Mouse (Mus musculus): ENCODE results near the gene Lrrc46. TPM values are rescaled to one million over a fixed set of nuclear protein-coding genes. Genes with fewer than 3 reads are reported as not detected.

The Lrrc46 gene
- total RNA-seq, 2 experiments from 2014 or later: not detected

DNA sequence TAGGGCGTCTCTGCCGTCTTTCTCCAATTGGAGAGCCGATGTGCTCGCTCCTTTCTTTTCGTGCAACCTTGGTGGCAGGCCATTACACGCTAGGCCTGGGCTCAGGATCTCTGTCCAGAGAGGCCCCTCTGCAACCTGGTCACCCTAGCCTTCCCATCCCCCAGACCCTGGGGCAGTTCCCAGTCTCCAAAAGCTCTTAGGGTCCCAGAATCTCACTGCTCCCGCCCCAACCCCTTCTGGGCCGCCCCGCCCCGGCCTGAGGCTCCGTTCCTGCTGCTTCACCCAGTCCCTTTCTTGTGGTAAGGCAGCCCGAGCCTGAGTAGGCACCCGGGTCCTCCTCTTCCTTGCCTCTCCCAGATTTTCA lies 21.9 kb downstream of the Lrrc46 start:
- intact Hi-C loops (cut with DNase I): no loop called here
- no peak for TF ChIP-seq CTCF (IDR thresholded peaks at IDR 0.05)
- no peak overlapping the region for H3K27ac ChIP-seq
- H3K4me3 ChIP-seq: no peak overlapping the region; the same call in 1 of the 2 replicates
- DNase-seq: no peak

DNA sequence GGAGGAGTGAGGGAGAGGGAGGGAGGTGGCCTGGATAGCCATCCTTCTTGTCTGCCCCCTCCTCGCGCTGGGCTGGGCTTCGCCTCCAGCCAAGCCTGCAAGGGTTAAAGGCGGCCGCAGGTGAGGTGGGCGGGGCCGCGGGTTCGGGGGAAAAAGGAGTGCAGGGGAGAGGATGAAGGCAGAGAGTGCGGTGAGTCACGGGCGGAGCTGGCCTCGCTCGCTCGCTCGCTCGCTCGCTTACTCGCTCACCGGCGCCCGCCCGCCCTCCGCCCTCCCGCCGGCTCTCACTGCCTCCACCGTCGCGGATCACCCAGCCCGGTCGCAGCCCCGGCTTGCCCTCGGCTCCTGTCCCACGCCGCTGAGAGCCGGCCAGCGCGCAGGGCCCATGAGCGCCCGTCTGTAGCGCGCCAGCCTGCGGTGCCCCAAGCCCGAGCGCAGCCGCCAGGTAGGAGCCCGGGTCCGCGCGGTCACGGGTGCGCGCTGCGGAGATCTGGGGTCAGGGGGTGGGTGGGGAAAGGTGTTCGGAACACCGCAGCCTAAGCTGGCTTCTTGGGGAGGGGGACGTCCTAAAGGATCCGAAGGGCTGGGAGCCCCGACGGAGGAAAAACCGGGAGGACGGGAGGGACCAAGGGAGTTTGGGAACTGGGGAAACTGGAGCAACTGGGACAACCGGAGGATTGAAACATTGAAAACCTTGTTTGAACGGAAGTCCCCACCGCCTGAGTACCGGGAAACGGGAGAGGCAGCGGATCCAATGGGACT lies 22.4 kb downstream of the Lrrc46 start:
- no peak for DNase-seq
- Histone ChIP-seq H3K27ac (no peak overlapping the region), H3K4me3 (peak overlapping the region; percentile 52)
- intact Hi-C loops (cut with DNase I): no loop called here
- TF ChIP-seq CTCF (IDR thresholded peaks at IDR 0.05): no peak

DNA sequence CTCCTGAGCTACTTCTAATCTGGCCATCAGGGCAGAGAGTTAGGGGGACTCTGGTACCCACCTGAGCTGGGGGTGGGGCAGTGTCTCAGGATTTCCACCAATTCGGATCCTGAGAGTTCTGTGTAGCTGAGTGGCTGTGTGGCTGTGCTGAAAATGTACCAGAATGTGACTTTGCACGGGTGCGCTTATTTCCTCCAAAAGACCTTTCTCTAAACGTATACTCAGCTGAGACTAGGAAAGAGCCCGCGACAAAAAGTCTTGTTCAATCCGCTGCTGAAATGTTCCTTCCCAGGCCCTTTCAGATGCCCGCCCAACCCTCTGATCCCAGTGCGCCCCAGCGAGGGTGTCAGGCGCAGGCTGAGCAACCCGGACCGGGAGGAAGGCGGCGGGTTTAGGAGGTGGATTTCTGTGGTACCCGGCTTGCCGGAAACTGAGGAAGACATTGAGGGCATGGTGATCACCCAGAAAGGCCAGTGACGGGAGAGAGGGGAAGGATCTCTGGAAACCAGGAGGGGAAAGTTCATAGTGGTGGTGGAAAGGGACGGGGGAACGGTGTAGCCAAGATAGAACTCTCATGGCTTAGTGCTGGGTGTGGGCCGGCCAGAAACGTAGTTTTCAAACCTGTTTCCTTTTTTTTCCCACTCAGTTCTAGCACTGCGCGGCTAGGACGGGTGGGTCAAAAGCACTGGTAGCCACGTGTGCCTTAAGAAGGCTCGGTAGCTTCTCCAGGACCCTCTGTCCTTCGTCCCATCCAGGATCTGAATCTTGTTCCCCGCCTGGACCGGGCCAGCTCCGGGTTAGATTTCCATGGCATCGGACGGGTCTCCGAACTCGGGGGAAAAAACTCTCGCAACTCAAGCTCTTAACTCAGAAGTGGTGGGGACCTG lies 23.3 kb downstream of the Lrrc46 start:
- no peak for TF ChIP-seq CTCF (IDR thresholded peaks at IDR 0.05)
- intact Hi-C loops (cut with DNase I): no loop called here
- Histone ChIP-seq H3K4me3 (peak overlapping the region; percentile 52), H3K27ac (no peak overlapping the region)
- DNase-seq: no peak

DNA sequence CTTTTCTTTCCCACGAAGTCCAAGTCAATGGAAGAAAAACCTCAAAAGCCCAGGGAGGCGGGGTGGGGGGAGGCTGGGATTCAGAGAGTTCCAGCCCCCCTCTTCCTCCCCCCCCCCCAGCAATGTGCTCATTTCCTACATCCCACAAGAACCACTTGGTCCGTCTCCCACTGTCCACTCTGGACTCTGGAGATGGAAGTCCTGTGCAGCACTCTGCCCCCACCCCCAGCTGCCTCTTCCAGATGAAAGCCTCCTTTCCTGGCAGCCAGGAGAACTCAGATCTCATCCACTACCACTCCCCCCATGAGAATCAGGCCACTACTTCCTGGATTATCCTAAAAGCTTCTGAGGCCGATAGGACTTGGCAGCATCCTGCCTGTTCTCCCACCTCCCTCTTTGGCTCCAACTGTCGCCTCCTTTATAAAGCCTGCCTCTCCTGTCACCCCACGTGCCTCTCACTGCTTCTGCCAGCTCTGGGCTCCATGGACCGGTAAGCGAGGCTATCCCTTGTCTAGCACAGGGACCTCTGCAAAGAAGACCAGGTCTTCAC lies 28.0 kb downstream of the Lrrc46 start, which contains the start of gene Sp6:
Gene Sp6, plus strand, starts transcription at position 274 of the 550 bp plus-strand sequence.
- TF ChIP-seq CTCF (IDR thresholded peaks at IDR 0.05): no peak
- Histone ChIP-seq H3K27ac (no peak within 1 kb of the TSS), H3K4me3 (no peak within 1 kb of the TSS)
- intact Hi-C loops (cut with DNase I): no loop called here
- DNase-seq: no peak

DNA sequence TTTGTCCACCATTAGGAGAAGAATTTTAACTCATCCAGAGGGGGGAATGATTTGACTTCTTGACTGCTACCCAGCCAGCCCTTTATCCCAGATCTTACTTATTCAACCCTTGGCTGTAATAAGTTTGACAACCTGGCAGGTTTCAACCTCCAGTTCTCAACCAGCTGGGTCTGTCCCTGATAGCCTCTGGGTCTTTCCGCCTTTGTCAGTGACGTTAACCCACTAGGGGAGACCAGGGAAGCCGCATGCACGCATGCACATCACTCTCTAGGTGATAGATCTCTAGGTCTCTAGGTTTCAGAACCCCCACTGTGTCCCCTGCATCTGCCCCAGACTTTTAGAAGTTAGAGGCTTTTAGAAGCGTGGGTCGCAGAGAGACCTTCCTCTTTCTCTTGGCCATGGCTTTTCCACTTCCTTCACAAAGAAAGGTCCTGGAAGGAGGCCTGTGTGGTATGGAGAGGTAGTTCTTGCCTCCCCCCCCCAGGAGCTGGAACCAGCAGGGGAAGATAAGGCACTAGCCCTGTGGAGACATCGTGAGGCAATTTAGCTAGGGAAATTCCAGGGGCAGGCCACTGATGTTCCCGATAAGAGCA lies 31.9 kb downstream of the Lrrc46 start:
- intact Hi-C loops (cut with DNase I): no loop called here
- Histone ChIP-seq H3K27ac (no peak overlapping the region), H3K4me3 (no peak overlapping the region)
- DNase-seq: no peak
- TF ChIP-seq CTCF (IDR thresholded peaks at IDR 0.05): no peak

DNA sequence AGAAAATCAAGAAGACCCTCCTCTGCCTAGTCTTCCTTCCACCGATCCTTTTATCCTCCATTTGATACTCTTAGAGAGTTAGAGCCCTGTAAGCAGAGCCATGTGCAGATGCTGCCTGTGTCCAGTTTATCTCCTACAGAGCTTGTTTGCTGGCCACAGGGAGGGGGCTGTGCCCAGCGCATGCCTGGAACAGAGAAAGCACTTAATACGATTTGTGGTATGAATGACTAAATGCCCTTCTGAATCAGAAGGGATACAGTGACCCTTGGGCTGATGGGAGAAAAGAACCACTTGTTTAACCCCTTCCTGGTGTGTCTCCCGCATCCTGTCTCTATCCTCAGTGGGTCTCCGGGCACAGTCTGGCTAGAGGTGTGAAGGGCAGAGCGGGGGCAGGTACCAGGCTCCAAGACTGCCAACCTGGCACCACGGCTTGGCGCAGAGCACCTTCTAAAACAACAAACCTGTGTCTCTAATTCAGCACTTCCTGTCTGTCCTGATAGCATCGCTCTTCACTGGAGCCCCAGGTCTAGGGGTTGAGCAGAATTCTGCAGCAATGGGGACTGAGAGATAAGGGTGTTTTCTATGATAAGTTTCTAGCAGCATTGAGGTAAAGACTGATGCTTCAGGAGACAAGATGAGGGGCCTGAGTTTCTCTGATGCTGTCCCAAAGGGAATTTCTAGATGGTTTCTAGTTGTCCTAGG lies 34.0 kb downstream of the Lrrc46 start:
- no peak for TF ChIP-seq CTCF (IDR thresholded peaks at IDR 0.05)
- intact Hi-C loops (cut with DNase I): no loop called here
- no peak for DNase-seq
- Histone ChIP-seq H3K4me3 (no peak overlapping the region), H3K27ac (no peak overlapping the region)

DNA sequence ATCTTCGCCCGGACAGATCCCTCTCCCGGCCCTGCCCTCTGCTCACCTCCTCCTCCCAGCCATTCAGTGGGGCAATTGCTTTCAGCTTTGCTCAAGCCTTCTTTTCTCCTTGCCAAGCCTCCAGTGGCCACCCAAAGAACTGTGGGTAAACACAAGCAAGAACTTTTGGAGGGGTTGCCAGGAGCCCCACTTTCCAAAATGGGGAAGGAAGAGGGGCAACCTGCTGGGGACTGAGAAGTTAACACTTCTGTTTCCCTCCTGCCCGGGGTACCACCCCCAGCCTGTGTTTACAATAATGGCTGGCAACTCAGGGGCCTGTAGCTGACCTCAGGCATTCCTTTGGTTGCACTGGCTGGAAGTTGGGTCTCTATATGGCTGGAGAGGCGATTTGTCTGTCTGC lies 38.0 kb downstream of the Lrrc46 start:
- intact Hi-C loops (cut with DNase I): no loop called here
- Histone ChIP-seq H3K27ac (no peak overlapping the region), H3K4me3 (no peak overlapping the region)
- DNase-seq: no peak
- TF ChIP-seq CTCF (IDR thresholded peaks at IDR 0.05): no peak

DNA sequence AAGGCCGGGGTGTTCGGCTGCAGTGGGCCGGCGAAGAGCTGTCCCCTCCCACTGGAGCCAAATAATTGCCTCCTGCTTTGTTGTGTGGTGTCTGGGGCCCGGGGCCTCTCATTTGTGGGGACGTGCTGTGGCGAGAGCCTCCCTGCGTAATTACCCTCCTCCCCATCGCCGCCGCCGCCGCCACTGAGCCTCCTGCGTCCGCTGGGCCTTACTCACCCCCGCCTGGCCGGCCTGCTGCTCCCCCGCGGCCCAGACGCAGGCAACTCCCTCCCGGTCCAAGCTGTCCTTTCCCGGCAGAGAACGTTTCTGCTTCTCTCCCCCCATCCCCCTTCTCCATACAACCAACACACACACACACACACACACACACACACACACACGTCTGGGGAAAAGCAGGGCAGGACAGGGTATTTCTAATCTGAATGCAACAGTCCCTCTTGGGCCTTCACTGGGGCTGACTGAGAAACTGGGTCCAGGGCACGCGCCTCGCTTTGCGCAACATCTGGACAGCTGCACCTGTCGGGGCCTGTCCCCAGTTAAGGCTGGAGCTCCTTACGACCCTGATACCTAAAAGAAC lies 43.7 kb downstream of the Lrrc46 start:
- TF ChIP-seq CTCF (IDR thresholded peaks at IDR 0.05): no peak
- Histone ChIP-seq H3K27ac (peak overlapping the region; percentile 78), H3K4me3 (peak overlapping the region; percentile 71)
- intact Hi-C loops (cut with DNase I): no loop called here
- peak; percentile 68 for DNase-seq

DNA sequence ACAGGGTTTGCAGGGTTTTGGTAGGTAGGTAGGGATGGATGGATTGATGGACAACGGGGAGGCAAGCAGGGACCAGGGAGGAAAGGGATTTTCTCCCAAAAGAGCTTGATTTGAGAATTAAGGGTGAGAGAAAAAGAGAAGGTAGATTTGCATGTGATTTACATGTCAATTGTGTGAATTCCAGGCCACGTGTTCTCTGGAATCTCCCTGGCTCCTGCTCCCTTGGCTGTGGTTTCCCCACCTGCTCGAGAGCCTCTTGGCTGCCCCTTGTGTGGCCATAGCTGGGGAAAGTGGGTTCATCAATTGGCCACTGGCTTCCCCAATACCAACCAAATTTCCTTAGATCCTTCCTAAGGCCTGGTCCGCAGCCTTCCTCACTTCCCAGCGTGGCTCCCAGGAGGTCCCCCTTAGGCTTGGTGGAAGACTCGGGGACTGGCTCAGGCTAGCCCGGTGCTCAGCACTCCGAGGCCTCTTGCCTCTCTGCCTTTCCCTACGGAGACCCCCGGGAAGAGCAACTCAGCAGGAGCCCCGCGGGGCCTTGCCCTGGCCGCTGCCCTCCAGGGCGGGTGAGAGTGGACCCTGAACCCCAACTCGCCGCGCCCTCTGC lies 44.3 kb downstream of the Lrrc46 start:
- intact Hi-C loops (cut with DNase I): no loop called here
- Histone ChIP-seq H3K27ac (peak overlapping the region; percentile 78), H3K4me3 (peak overlapping the region; percentile 71)
- no peak for DNase-seq
- TF ChIP-seq CTCF (IDR thresholded peaks at IDR 0.05): no peak

DNA sequence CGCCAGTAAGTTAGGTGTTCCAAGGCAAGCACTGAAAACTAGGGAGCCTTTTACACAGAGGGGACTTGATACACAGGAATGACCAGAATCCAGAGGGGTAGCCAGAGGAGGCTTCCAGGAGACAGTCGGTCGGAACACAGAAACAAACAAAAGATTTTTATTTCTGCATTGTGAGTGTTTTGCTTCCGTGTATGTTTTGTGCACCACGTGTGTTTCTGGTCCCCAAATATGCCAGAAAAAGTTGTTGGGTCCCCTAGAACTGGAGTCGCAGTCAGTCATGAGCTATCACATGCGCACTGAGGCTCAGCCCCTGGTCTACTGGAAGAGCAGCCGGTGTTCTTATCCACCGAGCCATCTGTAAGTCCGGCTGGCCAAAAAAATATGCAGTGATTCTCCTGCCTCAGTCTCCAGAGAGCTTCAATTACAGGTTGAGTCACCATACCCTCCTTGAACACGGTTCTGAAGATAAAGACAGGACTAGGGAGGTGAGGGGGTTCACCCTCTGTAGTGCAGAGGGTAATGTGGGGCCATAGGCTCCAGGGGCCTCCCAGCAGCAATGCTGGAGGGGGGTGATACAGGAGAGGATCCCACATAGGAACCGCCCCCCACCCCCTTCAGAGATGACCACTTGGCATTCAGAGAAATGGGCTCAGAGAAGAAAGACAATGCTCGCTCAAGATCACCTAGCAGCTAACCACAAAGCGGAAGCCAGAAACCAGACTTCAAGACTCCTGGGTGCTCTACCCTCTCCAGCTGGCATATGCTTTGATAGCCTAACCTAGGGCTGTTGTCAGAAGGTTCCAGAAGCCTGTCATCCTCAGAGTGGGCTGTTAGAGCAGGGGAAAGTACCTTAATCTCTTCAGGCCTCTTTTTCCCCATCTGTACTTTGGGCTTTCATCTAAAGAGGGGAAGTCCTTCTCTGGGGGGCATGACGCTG lies 45.1 kb downstream of the Lrrc46 start:
- intact Hi-C loops (cut with DNase I): no loop called here
- H3K4me3 ChIP-seq: no peak overlapping the region
- DNase-seq: no peak
- no peak for TF ChIP-seq CTCF (IDR thresholded peaks at IDR 0.05)
- no peak overlapping the region for H3K27ac ChIP-seq

DNA sequence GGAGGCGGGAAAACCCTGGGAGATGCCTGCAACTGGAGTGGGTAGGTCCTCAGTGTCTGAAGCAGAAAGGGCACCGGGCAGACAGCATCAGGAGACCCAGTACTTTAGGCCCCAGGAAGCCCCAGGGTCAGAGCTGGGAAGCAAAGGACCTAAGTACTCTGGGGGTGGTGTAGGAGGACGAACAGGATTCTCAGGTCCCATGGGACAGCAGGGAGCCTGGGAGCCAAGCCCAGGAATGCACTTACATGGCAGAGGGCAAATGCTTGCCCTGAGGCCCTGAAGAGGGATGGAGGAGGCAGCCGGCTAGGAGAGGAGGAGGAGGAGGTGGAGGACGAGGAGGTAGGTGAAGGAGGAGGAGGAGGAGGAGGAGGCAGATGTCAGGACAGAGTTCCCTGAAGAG lies 46.2 kb downstream of the Lrrc46 start:
- intact Hi-C loops (cut with DNase I): no loop called here
- no peak overlapping the region for H3K4me3 ChIP-seq
- DNase-seq: no peak
- no peak for TF ChIP-seq CTCF (IDR thresholded peaks at IDR 0.05)
- no peak overlapping the region for H3K27ac ChIP-seq

All from gastrocnemius, adult 2 months (tissue).